Mouse (Mus musculus) Patski (cell line): ENCODE results near the gene Vps11. TPM values are rescaled to one million over a fixed set of nuclear protein-coding genes. Genes with fewer than 3 reads are reported as not detected.
"Not testable (repeated sequence)": the region's sequence is repeated elsewhere in the genome, so short reads cannot be mapped to it uniquely, and the experiment has no call there.

ENCODE experiments used
- ATAC-seq: fragments of 100-300 bp; one replicate; pipeline ENCODE4 v1.8.0; 2021
- CTCF ChIA-PET: fragments of 350-600 bp; sonication (Branson Sonifier 250); formaldehyde crosslinking; loops from one replicate; lab custom pipeline; 2022; ENCODE audit warnings: inconsistent platforms; lab: Charles Lee
- POLR2A ChIA-PET: fragments of 350-600 bp; sonication (Branson Sonifier 250); formaldehyde crosslinking; loops from one replicate; lab custom pipeline; 2022; ENCODE audit warnings: antibody characterized with exemption, inconsistent platforms; lab: Charles Lee
- DNase-seq: peaks from one replicate; pipeline ENCODE4 v3.0.0-alpha.2; 2011; ENCODE audit warnings: low read depth, low spot score
- H3K27me3 ChIP-seq: fragments of 371-371 bp; one replicate; pipeline ENCODE4 v1.5.1; 2021
- CTCF ChIP-seq: fragments of 100-300 bp; IDR thresholded peaks from one replicate; pipeline ENCODE4 v1.5.1; 2021
- in situ Hi-C: fragments of 300-500 bp; cut with MboI; formaldehyde crosslinking; loops from 3 replicates; pipeline ENCODE4 v1.11.1; 2018; ENCODE audit warnings: low pct_unique_long_range_greater_than_20kb, mixed read lengths
- polyA plus RNA-seq: library from polyadenylated mRNA; unstranded; gene quantifications from one replicate; pipeline ENCODE4 v1.2.3, GENCODE M21; 2021

Gene Vps11
- polyA plus RNA-seq, 1 experiment from 2014 or later: 46.5 TPM

DNA sequence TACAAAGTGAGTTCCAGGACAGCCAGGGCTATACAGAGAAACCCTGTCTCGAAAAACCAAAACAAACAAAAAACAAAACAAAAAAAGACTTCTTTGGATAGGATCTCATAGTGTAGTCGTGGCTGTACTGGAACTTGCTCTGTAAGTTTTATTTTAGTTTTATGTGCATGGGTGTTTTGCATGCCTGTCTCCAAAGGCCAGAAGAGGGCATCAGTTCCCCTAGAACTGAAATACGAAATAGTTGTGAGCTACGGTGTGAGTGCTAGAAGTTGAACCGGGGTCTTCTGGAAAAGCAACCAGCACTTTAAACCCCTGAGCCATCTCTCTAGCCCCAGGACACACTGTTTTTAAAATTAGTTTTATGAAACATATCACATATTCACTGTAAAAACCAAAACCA is 22.9 kb downstream of the Vps11 start:
- ATAC-seq (no peak), DNase-seq (no peak)
- TF ChIP-seq CTCF: no peak
- CTCF ChIA-PET: no interaction called here
- in situ Hi-C loops: no loop called here
- H3K27me3 ChIP-seq: no peaks in the 10 kb centered on the region
- POLR2A ChIA-PET: interaction anchor here (0.6 kb wide), 1 partner anchor 12 kb away, joined by 4 read pairs; no protein-coding TSS in a partner anchor

DNA sequence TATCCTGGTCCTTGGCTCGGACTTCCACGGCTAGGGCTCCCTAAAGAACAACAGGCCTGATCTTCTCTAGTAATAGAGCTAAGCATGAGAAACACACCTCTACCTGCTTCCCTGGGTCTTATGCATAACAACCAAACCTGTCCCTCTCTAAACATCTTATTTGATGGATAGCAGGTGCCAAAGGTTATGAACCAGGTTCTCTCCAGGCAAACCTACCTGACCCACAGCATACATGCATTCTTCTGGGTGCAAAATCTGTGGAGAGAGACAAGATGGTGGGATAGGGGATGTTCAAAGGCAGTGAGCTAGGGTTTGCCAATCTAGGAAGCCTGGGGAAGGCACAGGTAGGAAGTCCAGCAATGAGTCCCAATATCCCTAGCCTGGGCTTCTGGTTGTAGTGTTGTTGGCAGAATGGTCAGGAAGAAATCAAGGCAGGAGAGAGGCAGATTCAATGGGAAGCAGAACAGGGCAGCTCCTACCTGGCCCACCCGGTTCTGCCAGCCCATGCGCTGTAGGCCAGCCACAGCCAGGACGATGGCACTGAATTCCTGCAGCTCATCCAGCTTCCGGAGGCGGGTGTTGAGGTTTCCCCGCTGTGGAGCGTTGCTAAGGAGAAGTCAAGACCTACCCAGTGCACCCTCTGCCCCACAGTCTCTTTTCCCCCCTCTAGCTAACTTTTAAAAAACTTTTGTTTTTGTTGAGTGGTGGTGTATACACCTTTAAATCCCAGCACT is 23.9 kb downstream of the Vps11 start:
- CTCF ChIA-PET: interaction anchor here (0.9 to 1.1 kb wide), 2 partner anchors 12 to 66 kb away, joined by 3 read pairs; partner anchors contain the start of gene Dpagt1

DNA sequence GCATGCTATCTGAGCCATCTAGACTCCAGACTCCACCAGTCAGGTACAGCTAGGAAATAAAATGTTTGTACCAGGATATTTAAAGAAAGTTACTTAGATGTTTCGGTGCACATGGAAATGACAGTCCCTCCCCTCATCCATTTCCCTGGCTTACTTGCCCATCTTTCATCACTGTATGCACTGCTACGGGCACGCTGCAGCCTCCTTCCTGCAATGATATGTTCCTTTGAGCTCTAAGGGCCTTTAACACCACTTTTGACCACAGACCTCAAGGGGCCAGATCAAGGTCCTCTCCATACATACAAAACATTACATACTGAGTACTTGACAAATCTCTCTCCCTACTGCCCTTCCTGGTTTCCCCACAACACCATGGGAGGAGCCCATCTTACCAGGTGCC is 24.5 kb downstream of the Vps11 start:
- no peak for ATAC-seq
- in situ Hi-C loops: no loop called here
- TF ChIP-seq CTCF: no peak
- H3K27me3 ChIP-seq: no peaks in the 10 kb centered on the region
- DNase-seq: no peak
- CTCF ChIA-PET: interaction anchor here (0.9 to 1.1 kb wide), 2 partner anchors 11 to 66 kb away, joined by 3 read pairs; partner anchors contain the start of gene Dpagt1
- POLR2A ChIA-PET: no interaction called here

More for the DNA sequence above, 23.9 kb downstream of the Vps11 start:
- DNase-seq (no peak), ATAC-seq (no peak)
- no peaks in the 10 kb centered on the region for H3K27me3 ChIP-seq
- TF ChIP-seq CTCF: no peak
- POLR2A ChIA-PET: interaction anchor here (0.6 kb wide), 1 partner anchor 65 kb away, joined by 3 read pairs; no protein-coding TSS in a partner anchor
- in situ Hi-C loops: no loop called here

DNA sequence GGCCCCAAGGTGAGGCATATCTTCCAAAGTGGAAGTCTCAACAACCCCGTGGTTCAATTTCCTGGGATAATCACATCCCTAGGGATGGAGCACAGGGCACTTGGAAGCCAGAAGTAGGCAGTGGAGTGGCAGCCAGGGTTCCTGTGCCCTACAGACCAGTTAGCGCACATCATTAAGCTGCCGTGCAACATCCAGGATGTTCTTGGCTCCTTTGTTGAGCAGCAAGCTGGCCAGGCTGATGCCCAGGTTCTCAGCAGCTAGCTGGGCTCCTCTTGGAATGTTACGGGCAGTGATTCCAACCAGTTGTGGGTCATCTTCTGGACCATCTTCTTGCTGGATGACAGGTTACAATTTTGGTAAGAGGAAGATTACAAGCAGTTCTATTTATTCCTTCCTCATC is 25.0 kb downstream of the Vps11 start:
- ChIA-PET POLR2A (interaction anchor here (2.7 kb wide), 1 partner anchor 16 kb away, joined by 16 read pairs; the partner anchor contains the start of gene C2cd2l), CTCF (interaction anchor here (1.1 to 2.7 kb wide), 3 partner anchors 8 to 67 kb away, joined by 3 to 7 read pairs (median 4); partner anchors contain the start of gene Hmbs)
- H3K27me3 ChIP-seq, ATAC-seq, in situ Hi-C loops, DNase-seq: not testable (repeated sequence)

DNA sequence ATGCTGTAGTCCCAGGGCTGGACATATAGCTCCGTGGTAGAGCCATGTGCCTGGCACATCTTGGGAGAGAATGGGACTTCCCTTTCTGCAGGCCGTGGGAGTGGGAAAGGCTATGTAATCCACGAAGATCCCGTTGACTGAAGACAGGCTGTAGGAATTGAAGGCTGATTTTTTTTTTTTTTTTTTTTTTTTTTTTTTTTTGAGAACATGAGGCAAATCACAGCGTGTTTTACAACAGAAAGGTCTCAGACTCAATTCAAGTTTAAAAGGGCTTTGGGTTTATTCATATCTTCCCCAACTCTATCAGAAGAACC is 25.4 kb downstream of the Vps11 start:
- no peak for ATAC-seq
- no peak for DNase-seq
- CTCF ChIA-PET: interaction anchor here (1.7 to 2.7 kb wide), 2 partner anchors 8 to 13 kb away, joined by 4 to 7 read pairs; partner anchors contain the start of gene Hmbs
- POLR2A ChIA-PET: interaction anchor here (1.7 to 2.7 kb wide), 2 partner anchors 16 to 44 kb away, joined by 5 to 16 read pairs; partner anchors contain the start of genes C2cd2l and Hyou1
- H3K27me3 ChIP-seq: no peaks in the 10 kb centered on the region
- in situ Hi-C loops: no loop called here
- TF ChIP-seq CTCF: no peak

DNA sequence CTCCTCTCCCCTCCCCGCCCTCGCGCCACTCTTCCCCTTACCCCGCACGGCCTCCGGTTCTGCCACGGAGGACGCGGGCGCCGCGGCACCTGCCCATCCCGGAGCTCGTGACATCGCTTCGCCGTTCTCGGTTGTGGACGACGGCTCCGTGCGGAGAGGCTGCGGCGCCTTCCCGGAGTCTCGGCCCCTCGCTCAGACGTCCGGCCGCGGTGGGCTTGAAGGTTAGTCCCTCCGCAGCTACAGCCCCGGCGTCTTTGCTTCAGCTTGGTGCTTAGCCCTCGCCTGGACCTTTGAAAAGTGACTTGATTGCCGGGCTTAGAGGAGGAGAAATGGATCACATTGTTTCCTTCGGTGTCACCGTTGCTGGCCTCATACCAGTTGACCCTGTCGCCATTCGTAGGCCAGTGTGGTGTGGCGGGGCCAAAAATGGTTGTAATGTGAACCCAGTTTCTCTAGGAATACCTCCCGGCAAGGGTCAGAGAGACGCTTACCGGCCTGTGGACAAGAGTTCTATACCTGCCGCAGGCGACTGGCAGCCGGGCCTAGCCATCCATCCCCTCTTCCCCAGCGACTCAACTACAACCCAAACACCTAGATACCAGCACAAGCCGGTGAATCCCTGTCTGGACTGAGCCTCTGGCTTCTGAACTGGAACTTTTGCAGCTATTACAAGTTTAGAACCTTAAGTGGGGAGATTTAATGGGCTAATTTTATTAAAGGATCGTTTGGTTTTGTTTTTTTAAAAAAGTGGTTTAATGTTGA is 26.0 kb downstream of the Vps11 start:
- ATAC-seq: no peak
- ChIA-PET CTCF (interaction anchor here (1.1 to 2.7 kb wide), 4 partner anchors 9 to 22 kb away, joined by 4 to 7 read pairs (median 4); partner anchors contain the start of genes Dpagt1 and Hmbs), POLR2A (interaction anchor here (0.8 to 2.7 kb wide), 8 partner anchors 8 to 176 kb away, joined by 3 to 16 read pairs (median 4); partner anchors contain the start of genes C2cd2l, Dpagt1, Hmbs and Hyou1)
- no peak for DNase-seq
- in situ Hi-C loops: no loop called here
- no peak for TF ChIP-seq CTCF
- H3K27me3 ChIP-seq: no peaks in the 10 kb centered on the region

DNA sequence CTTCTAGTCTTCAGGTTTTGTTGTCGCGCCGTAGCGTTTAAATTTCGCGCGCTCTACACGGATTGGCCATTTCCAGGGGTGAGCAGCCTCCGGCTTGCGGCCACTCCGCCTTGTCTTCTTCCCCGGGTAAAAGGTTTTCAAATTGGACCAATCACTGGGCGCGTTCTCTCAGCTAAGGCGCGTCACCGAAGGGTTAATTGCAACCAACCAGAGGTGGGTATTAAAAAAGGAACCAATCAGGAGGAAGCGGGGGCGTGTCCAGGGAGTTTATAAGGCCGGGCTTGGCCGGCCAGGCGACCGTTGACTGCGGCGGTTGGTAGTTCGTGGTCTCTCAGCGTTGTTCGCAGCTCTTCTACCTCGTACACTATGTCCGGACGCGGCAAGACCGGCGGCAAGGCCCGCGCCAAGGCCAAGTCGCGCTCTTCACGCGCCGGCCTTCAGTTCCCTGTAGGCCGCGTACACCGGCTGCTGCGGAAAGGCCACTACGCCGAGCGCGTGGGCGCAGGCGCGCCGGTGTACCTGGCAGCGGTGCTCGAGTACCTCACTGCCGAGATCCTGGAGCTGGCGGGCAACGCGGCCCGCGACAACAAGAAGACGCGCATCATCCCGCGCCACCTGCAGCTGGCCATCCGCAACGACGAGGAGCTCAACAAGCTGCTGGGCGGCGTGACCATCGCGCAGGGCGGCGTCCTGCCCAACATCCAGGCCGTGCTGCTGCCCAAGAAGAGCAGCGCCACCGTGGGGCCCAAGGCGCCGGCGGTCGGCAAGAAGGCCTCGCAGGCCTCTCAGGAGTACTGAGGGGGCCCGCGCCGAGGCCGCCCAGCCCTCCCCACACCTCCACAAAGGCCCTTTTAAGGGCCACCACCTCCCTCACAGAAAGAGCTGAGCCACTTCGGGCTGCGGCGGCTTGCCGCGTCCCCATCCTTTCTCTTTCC is 26.8 kb downstream of the Vps11 start, which contains the start of gene H2afx:
Gene H2afx (plus strand): TSS at position 299 of the 935 bp plus-strand sequence.
- CTCF ChIA-PET: interaction anchor here (1.1 to 2.7 kb wide), 4 partner anchors 9 to 23 kb away, joined by 4 to 7 read pairs (median 4); partner anchors contain the start of genes Dpagt1 and Hmbs
- DNase-seq: peak; percentile 97
- in situ Hi-C loops: no loop called here
- peak; percentile 85 for ATAC-seq
- no peaks in the 10 kb centered on the region for H3K27me3 ChIP-seq
- TF ChIP-seq CTCF: no peak
- POLR2A ChIA-PET: interaction anchor here (0.8 to 2.7 kb wide), 8 partner anchors 9 to 177 kb away, joined by 3 to 16 read pairs (median 4); partner anchors contain the start of genes C2cd2l, Dpagt1, Hmbs and Hyou1

DNA sequence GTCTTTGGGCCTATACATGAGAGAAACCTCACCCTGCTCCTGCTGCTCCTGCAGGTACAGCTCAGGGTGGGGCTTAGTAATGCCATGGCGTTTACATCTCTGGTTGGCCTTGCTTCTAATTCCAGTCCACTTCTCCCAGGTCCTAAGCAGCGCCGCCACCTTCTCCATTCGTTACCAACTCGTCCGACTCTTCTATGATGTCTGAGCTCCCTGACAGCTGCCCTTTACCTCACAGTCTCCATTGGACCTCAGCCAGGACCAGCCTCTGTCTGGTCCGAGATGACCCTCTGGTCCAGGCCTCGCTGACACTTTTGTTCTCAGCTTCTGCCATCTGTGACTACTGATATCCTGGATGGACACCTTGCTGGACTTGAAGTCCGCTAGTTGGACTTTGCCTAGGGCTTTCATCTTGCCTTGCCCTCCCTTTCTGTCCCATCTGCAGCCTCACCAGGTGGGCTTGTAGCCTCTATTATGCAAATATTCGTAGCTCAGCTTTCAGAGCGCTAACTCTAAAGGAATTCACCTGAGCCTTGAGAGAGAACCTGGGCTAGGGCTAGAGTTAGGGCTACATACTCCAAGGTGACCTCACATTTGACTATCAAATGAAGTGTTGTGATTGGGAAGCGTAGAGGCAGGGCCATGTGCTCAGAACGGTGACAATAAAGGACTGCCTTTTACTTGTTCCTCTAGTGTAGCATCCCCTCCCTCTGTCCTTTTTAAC is 28.4 kb downstream of the Vps11 start:
- H3K27me3 ChIP-seq: no peaks in the 10 kb centered on the region
- DNase-seq (no peak), ATAC-seq (no peak)
- in situ Hi-C loops: no loop called here
- ChIA-PET CTCF (no interaction called here), POLR2A (no interaction called here)
- no peak for TF ChIP-seq CTCF

DNA sequence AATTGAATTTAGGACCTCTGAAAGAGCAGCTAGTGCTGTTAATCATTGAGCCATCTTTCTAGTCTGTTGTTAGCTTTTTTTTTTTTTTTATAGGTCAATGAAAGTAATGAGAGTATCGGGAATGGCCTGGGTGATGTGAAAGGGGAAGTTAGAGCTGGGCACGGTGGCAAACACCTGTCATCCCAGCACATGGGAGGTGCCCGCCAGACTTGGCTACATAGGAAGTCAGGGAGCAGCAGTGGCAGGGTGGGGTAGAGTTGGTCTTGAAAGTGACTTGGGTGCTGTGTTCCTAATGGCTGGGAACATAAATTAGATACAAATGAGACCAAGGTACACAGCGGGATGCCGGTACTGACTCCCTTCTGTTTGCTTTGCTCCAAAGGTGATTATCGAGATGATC is 30.7 kb downstream of the Vps11 start:
- TF ChIP-seq CTCF: no peak
- DNase-seq (no peak), ATAC-seq (no peak)
- H3K27me3 ChIP-seq: no peaks in the 10 kb centered on the region
- in situ Hi-C loops: no loop called here
- ChIA-PET CTCF (interaction anchor here (0.6 kb wide), 2 partner anchors 89 to 178 kb away, joined by 3 read pairs; no protein-coding TSS in a partner anchor), POLR2A (interaction anchor here (0.6 kb wide), 2 partner anchors 30 to 80 kb away, joined by 3 to 5 read pairs; no protein-coding TSS in a partner anchor)
